Mouse (Mus musculus) cerebellum, adult 2 months (tissue): Measurements from ENCODE around the gene Atp1b1.

Experiments
- CTCF ChIP-seq: fragments of 200-500 bp; IDR thresholded peaks from 2 replicates; pipeline ENCODE4 v1.5.1; 2011; ENCODE audit warnings: low read depth, mild to moderate bottlenecking, control low read depth, low read length, moderate library complexity, borderline replicate concordance; ENCODE audit not compliant: insufficient read depth
- POLR2A ChIP-seq: fragments of 200-500 bp; IDR thresholded peaks from 2 replicates; pipeline ENCODE4 v1.6.1; 2011; ENCODE audit warnings: low read length, control low read depth, borderline replicate concordance; ENCODE audit not compliant: insufficient read depth

- TF ChIP-seq CTCF: no peak
- no peak for TF ChIP-seq POLR2A
Measured at GRCm38 (mm10) chr1:164416692-164417394, 41.3 kb downstream of the Atp1b1 start.
